Mouse (Mus musculus) liver, embryonic 14.5 days (tissue): ENCODE measurements around the gene Rpp25. TPM values are rescaled to one million over a fixed set of nuclear protein-coding genes. Genes with fewer than 3 reads are reported as not detected.
A peak's percentile ranks its signal among the peaks of the same experiment; 100 is the strongest.

ENCODE experiments used
- ATAC-seq: fragments of 200-750 bp; cut with Nextera tagmentation; 2 replicates; pipeline ENCODE4 v1.8.0; 2017; ENCODE audit warnings: moderate number of reproducible peaks, mild to moderate bottlenecking, moderate library complexity; ENCODE audit not compliant: insufficient read depth
- DNase-seq, 3 experiments: peaks; one replicate each; pipeline ENCODE4 v3.0.0-alpha.2; 2012 to 2013; ENCODE audit warnings: low read depth in 3 of 3, low spot score in 3 of 3
- H3K27ac ChIP-seq: fragments of 300-500 bp; sonication (generic); 2 replicates; pipeline ENCODE4 v1.5.1; 2014; ENCODE audit warnings: moderate library complexity, mild to moderate bottlenecking, control low read depth, inconsistent platforms
- H3K27me3 ChIP-seq: fragments of 300-500 bp; sonication (generic); 2 replicates; pipeline ENCODE4 v1.6.1; 2014; ENCODE audit warnings: mild to moderate bottlenecking, low read length, moderate library complexity; ENCODE audit not compliant: control insufficient read depth, insufficient read depth
- H3K36me3 ChIP-seq: fragments of 300-500 bp; sonication (generic); replicated peaks from 2 replicates; pipeline ENCODE4 v1.6.1; 2014; ENCODE audit warnings: low read depth; ENCODE audit not compliant: control insufficient read depth, insufficient read depth
- H3K4me1 ChIP-seq, 2 experiments: fragments of 200-500 bp in 1 of 2; fragments of 300-500 bp in 1 of 2; sonication (generic) in 1 of 2; replicated peaks; 2 replicates each; pipeline ENCODE4 v1.6.1; 2012 to 2014; ENCODE audit warnings: antibody characterized with exemption in 1 of 2, inconsistent platforms in 1 of 2, low read length in 1 of 2; ENCODE audit not compliant: control insufficient read depth in 2 of 2, insufficient read depth in 2 of 2
- H3K4me2 ChIP-seq: fragments of 300-500 bp; sonication (generic); 2 replicates; pipeline ENCODE4 v1.6.1; 2014; ENCODE audit warnings: low read depth, mild to moderate bottlenecking, control low read depth, moderate library complexity
- H3K4me3 ChIP-seq, 2 experiments: fragments of 200-500 bp in 1 of 2; fragments of 300-500 bp in 1 of 2; sonication (generic) in 1 of 2; 2 replicates each; pipeline ENCODE4 v1.5.1; 2012 to 2014; ENCODE audit warnings: low read depth in 2 of 2, low read length in 2 of 2, mild to moderate bottlenecking in 2 of 2, control low read depth in 1 of 2, inconsistent platforms in 1 of 2, moderate library complexity in 1 of 2; ENCODE audit not compliant: insufficient read depth in 1 of 2
- H3K9ac ChIP-seq: fragments of 300-500 bp; sonication (generic); replicated peaks from 2 replicates; pipeline ENCODE4 v1.6.1; 2014; ENCODE audit warnings: mild to moderate bottlenecking, control low read depth, moderate library complexity
- H3K9me3 ChIP-seq: fragments of 300-500 bp; sonication (generic); 2 replicates; pipeline ENCODE4 v1.6.1; 2016; ENCODE audit warnings: low read length, mixed read lengths; ENCODE audit not compliant: control insufficient read depth
- CTCF ChIP-seq: IDR thresholded peaks from 2 replicates; pipeline ENCODE4 v1.5.1; 2016; ENCODE audit warnings: antibody characterized with exemption, low read depth, control low read depth
- EP300 ChIP-seq: IDR thresholded peaks from 2 replicates; pipeline ENCODE4 v1.6.1; 2016; ENCODE audit warnings: antibody characterized with exemption, low read depth
- WGBS: fragments of 180-500 bp; shearing (Covaris S2); extraction: QIAGEN DNeasy Blood & Tissue Kit; methylation state at CpG from one replicate; pipeline ENCODE4 v1.1.7; 2014; ENCODE audit not compliant: insufficient replicate concordance; 5-methylcytosine and 5-hydroxymethylcytosine counted together
- polyA plus RNA-seq, 2 experiments: library from polyadenylated mRNA; depleted of rRNA in 1 of 2; stranded (reverse) in 1 of 2; unstranded in 1 of 2; fragments of >200 nt; fragmentation: Nextera tagmentation in 1 of 2; extraction: Ambion mirVana in 1 of 2; gene quantifications; 2 replicates each; pipeline versions ENCODE4 v1.2.1 to v1.2.3; 2012 to 2014

The Rpp25 gene
- polyA plus RNA-seq (2012; rRNA removed), result 0.09 and 0.18 TPM in 2 replicates
- 0.39 and 0.54 TPM in 2 replicates for polyA plus RNA-seq (2014; fragmentation: Nextera tagmentation; extraction: Ambion mirVana)

- H3K4me3 ChIP-seq, result peak within 1 kb of the TSS in 1 of 2 experiments; percentile 42; a peak in 3 of 4 replicates
- H3K27me3 ChIP-seq, result peaks cover 72% of the 10 kb centered on the region
- H3K9me3 ChIP-seq, result no peaks in the 10 kb centered on the region
- WGBS, result 1% methylated on average over 46 of the region's 46 CpGs
- H3K4me2 ChIP-seq, result peak within 1 kb of the TSS; percentile 61
- TF ChIP-seq CTCF (no peak), EP300 (no peak)
- no peak within 1 kb of the TSS for H3K9ac ChIP-seq
- H3K4me1 ChIP-seq, result peaks cover 12 to 15% of the 10 kb centered on the region in 2 experiments
- H3K36me3 ChIP-seq, result no peaks in the 10 kb centered on the region
- DNase-seq (no peak), ATAC-seq (no peak)
- no peak within 1 kb of the TSS for H3K27ac ChIP-seq
Measured at GRCm38 (mm10) chr9:57503622-57504380, at the start of gene Rpp25. Gene Rpp25 (plus strand): TSS chr9:57504026.

GRCm38 (mm10) chr9:57459707-57460106 lies 44.1 kb upstream of the Rpp25 start:
- Histone ChIP-seq H3K27ac (no peak overlapping the region), H3K4me2 (no peak overlapping the region), H3K4me1 (no peaks in the 10 kb centered on the region), H3K4me3 (no peak overlapping the region), H3K27me3 (no peaks in the 10 kb centered on the region), H3K36me3 (no peaks in the 10 kb centered on the region), H3K9ac (no peak overlapping the region), H3K9me3 (no peaks in the 10 kb centered on the region)
- WGBS, result 79% methylated on average over 2 of the region's 2 CpGs
- DNase-seq (no peak), ATAC-seq (no peak)
- no peak for TF ChIP-seq EP300
- TF ChIP-seq CTCF, result peak; percentile 56

- peaks cover 0 to 7% of the 10 kb centered on the region in 2 experiments; a peak in 1 of 4 replicates for H3K4me1 ChIP-seq
- H3K4me3 ChIP-seq, result no peak overlapping the region
- no peaks in the 10 kb centered on the region for H3K9me3 ChIP-seq
- DNase-seq, result no peak
- H3K27ac ChIP-seq, result no peak overlapping the region
- TF ChIP-seq EP300, result no peak
- peaks cover 6% of the 10 kb centered on the region for H3K27me3 ChIP-seq
- H3K9ac ChIP-seq, result no peak overlapping the region
- ATAC-seq, result no peak
- H3K36me3 ChIP-seq, result no peaks in the 10 kb centered on the region
- 63% methylated on average over 6 of the region's 6 CpGs for WGBS
- no peak overlapping the region for H3K4me2 ChIP-seq
Measured at GRCm38 (mm10) chr9:57462866-57463265, 41.0 kb upstream of the Rpp25 start.

GRCm38 (mm10) chr9:57466101-57466500 lies 37.7 kb upstream of the Rpp25 start:
- Histone ChIP-seq H3K27ac (no peak overlapping the region), H3K9me3 (no peaks in the 10 kb centered on the region), H3K36me3 (no peaks in the 10 kb centered on the region), H3K9ac (no peak overlapping the region), H3K4me3 (no peak overlapping the region), H3K4me2 (no peak overlapping the region), H3K4me1 (peaks cover 0 to 7% of the 10 kb centered on the region in 2 experiments; a peak in 1 of 4 replicates), H3K27me3 (peaks cover 6% of the 10 kb centered on the region)
- no peak for TF ChIP-seq CTCF
- ATAC-seq, result no peak
- WGBS, result 6% methylated on average over 3 of the region's 3 CpGs
- DNase-seq, result no peak

- Histone ChIP-seq H3K9me3 (no peaks in the 10 kb centered on the region), H3K9ac (no peak overlapping the region), H3K4me3 (peak overlapping the region; percentile 56 to 64), H3K36me3 (no peaks in the 10 kb centered on the region), H3K4me2 (peak overlapping the region; percentile 65), H3K4me1 (peaks cover 0 to 7% of the 10 kb centered on the region in 2 experiments; a peak in 1 of 4 replicates), H3K27me3 (peaks cover 6% of the 10 kb centered on the region), H3K27ac (no peak overlapping the region)
- 7% methylated on average over 18 of the region's 18 CpGs for WGBS
- ATAC-seq (no peak), DNase-seq (no peak)
- TF ChIP-seq EP300 (no peak), CTCF (no peak)
Measured at GRCm38 (mm10) chr9:57467271-57467771, 36.5 kb upstream of the Rpp25 start.
